In the genomic region with DNA sequence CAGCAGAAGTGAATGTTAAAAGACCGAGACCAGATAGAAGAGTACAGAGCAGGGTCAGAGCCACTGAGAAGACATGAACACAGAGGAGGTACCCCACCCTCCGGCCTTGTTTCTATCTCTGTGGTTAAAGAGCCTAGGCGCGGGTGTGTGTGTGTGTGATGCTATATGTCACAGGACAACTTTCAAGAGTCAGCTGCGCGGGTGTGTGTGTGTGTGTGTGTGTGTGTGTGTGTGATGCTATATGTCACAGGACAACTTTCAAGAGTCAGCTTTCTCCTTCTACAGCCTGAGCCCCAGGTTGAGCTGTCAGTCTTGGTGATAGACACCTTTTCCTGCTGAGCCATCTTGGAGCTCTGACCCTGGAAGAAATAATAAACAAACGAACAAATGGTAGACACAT, we compare ENCODE assay signal across 9 mouse cellular contexts. TPM values are rescaled to one million over a fixed set of nuclear protein-coding genes. Genes with fewer than 3 reads are reported as not detected.
DNase-seq lines count a peak whose midpoint lies in the region; ATAC-seq and TF ChIP-seq lines count a peak whose summit lies in the region.
"Had no signal": no experiment of that assay in that cellular context is flagged by ENCODE, and none has a peak within 500 bp of the region (broad histone marks: within the 10 kb centered on the region; RNA-seq: fewer than 3 reads in every experiment).

No protein-coding gene starts in this region.

- 58% methylated on average over 7 of the region's 7 CpGs for WGBS in kidney, embryonic 14.5 days
- WGBS in stomach, embryonic 15.5 days = 41% methylated on average over 7 of the region's 7 CpGs

- H3K4me2 ChIP-seq in kidney, embryonic 14.5 days (replicated peaks; ENCODE audit: low read depth, low read length) = no peak overlapping the region
- H3K4me2 ChIP-seq in stomach, embryonic 15.5 days = no peak overlapping the region

- no peaks in the 10 kb centered on the region for H3K9me3 ChIP-seq in kidney, embryonic 14.5 days (ENCODE audit: control insufficient read depth, low read length)
- no peaks in the 10 kb centered on the region for H3K9me3 ChIP-seq in G1E (replicated peaks)
- no peaks in the 10 kb centered on the region for H3K9me3 ChIP-seq in stomach, embryonic 15.5 days
- H3K9me3 ChIP-seq: megakaryocyte, embryonic 14.5 days had no signal

- H3K27ac ChIP-seq in kidney, embryonic 14.5 days (ENCODE audit: low read depth, low read length) = peak overlapping the region; percentile 20; the same call in 1 of the 2 replicates
- H3K27ac ChIP-seq in stomach, embryonic 15.5 days = peak overlapping the region; percentile 91

- no peak for DNase-seq in kidney, adult 11 months
- no peak for DNase-seq in G1E (ENCODE audit: low spot score)
- peak; percentile 66 for DNase-seq in induced T-regulatory cell, adult 2 months (ENCODE audit: low read depth)
- DNase-seq in cerebellum, postnatal 25 days = no peak
- DNase-seq: kidney, postnatal 36 days had no signal

- H3K27me3 ChIP-seq in kidney, embryonic 14.5 days (ENCODE audit: control insufficient read depth, insufficient read depth, low read length) = no peaks in the 10 kb centered on the region
- H3K27me3 ChIP-seq in G1E (ENCODE audit: insufficient read depth, low read length) = peaks cover 12% of the 10 kb centered on the region
- no peaks in the 10 kb centered on the region for H3K27me3 ChIP-seq in stomach, embryonic 15.5 days (replicated peaks)

- no peak overlapping the region for H3K9ac ChIP-seq in kidney, embryonic 14.5 days (ENCODE audit: low read depth, low read length)
- no peak overlapping the region for H3K9ac ChIP-seq in stomach, embryonic 15.5 days

- no peak overlapping the region for H3K4me3 ChIP-seq in kidney, embryonic 14.5 days (ENCODE audit: low read length)
- no peak overlapping the region for H3K4me3 ChIP-seq in G1E (ENCODE audit: low read depth, low read length)
- no peak overlapping the region for H3K4me3 ChIP-seq in stomach, embryonic 15.5 days (replicated peaks)
- H3K4me3 ChIP-seq: megakaryocyte, embryonic 14.5 days had no signal

- TF ChIP-seq CTCF in G1E (IDR thresholded peaks at IDR 0.05; ENCODE audit: low read depth, low read length) = no peak

- peaks cover 38% of the 10 kb centered on the region for H3K4me1 ChIP-seq in kidney, embryonic 14.5 days (ENCODE audit: control insufficient read depth, insufficient read depth, low read length)
- peaks cover 78% of the 10 kb centered on the region for H3K4me1 ChIP-seq in G1E (ENCODE audit: insufficient read depth, low read depth, low read length)
- H3K4me1 ChIP-seq in stomach, embryonic 15.5 days = peaks cover 45% of the 10 kb centered on the region

- ATAC-seq in kidney, embryonic 14.5 days (ENCODE audit: low FRiP score, low TSS enrichment) = no peak
- peak; percentile 45 for ATAC-seq in G1E (ENCODE audit: extremely low read depth, insufficient number of reproducible peaks, low FRiP score, poor library complexity, severe bottlenecking)
- no peak for ATAC-seq in stomach, embryonic 15.5 days (ENCODE audit: insufficient read depth, low FRiP score, low read depth)
- ATAC-seq in megakaryocyte progenitor cell, adult 5-6 weeks (replicated peaks; ENCODE audit: poor library complexity) = no peak

- no peaks in the 10 kb centered on the region for H3K36me3 ChIP-seq in kidney, embryonic 14.5 days (ENCODE audit: control insufficient read depth, insufficient read depth, low read length)
- no peaks in the 10 kb centered on the region for H3K36me3 ChIP-seq in G1E (replicated peaks)
- H3K36me3 ChIP-seq in stomach, embryonic 15.5 days = no peaks in the 10 kb centered on the region

RNA-seq across cellular contexts. Expression of a gene that starts 37.1 kb away (rescaled TPM):
- polyA plus RNA-seq in kidney, embryonic 14.5 days (2014; fragmentation: Nextera tagmentation; extraction: Ambion mirVana) = 1.4 and 2.2 TPM in 2 replicates
- not detected in 2 replicates for total RNA-seq in G1E (2014; fragmentation: Nextera tagmentation)
- total RNA-seq in G1E (2017) = 0.11 and 0.52 TPM in 2 replicates
- polyA plus RNA-seq in G1E (2012) = 0.02 and 0.03 TPM in 2 replicates
- polyA plus RNA-seq in stomach, embryonic 15.5 days (2015; fragmentation: Nextera tagmentation; extraction: Ambion mirVana) = 6.2 and 6.9 TPM in 2 replicates
- total RNA-seq in megakaryocyte progenitor cell, adult 5-6 weeks (2015) = 2.0 and 2.3 TPM in 2 replicates
- 2.6 and 3.2 TPM in 2 replicates for total RNA-seq in megakaryocyte progenitor cell, adult 5-6 weeks (2017)
